Mouse (Mus musculus) yolk sac, embryonic 10.5 days (tissue): Measurements from ENCODE around the gene 3100002H09Rik.

Experiments used
- DNase-seq: peaks from one replicate; pipeline ENCODE4 v3.0.0-alpha.2; 2017; ENCODE audit warnings: low spot score

Gene 3100002H09Rik

GRCm38 (mm10) chr4:124615406-124615960 lies 4.9 kb upstream of the 3100002H09Rik start:
- DNase-seq: no peak

- no peak for DNase-seq
These were observed 3.6 kb upstream of the 3100002H09Rik start for GRCm38 (mm10) chr4:124614189-124614588.

- DNase-seq: peak; percentile 68
These were observed 1.2 kb upstream of the 3100002H09Rik start for GRCm38 (mm10) chr4:124611768-124612167.

- DNase-seq: no peak
These were observed 537 bp downstream of the 3100002H09Rik start for GRCm38 (mm10) chr4:124610066-124610465.

- DNase-seq: no peak
These were observed 3.4 kb downstream of the 3100002H09Rik start for GRCm38 (mm10) chr4:124607166-124607565.

GRCm38 (mm10) chr4:124606180-124606579 lies 4.4 kb downstream of the 3100002H09Rik start:
- DNase-seq: peak; percentile 55

- no peak for DNase-seq
These were observed 5.3 kb downstream of the 3100002H09Rik start for GRCm38 (mm10) chr4:124605255-124605654.

- DNase-seq: no peak
These were observed 6.9 kb downstream of the 3100002H09Rik start for GRCm38 (mm10) chr4:124603712-124604111.

GRCm38 (mm10) chr4:124595929-124596328 lies 14.7 kb downstream of the 3100002H09Rik start:
- DNase-seq: no peak

- DNase-seq: no peak
These were observed 15.7 kb downstream of the 3100002H09Rik start for GRCm38 (mm10) chr4:124594933-124595332.

GRCm38 (mm10) chr4:124593691-124594090 lies 16.9 kb downstream of the 3100002H09Rik start:
- DNase-seq: no peak

- no peak for DNase-seq
These were observed 17.4 kb downstream of the 3100002H09Rik start for GRCm38 (mm10) chr4:124593210-124593609.

- no peak for DNase-seq
These were observed 18.4 kb downstream of the 3100002H09Rik start for GRCm38 (mm10) chr4:124592241-124592640.

GRCm38 (mm10) chr4:124580695-124581094 lies 29.9 kb downstream of the 3100002H09Rik start:
- DNase-seq: no peak

- DNase-seq: no peak
These were observed 34.6 kb downstream of the 3100002H09Rik start for GRCm38 (mm10) chr4:124575955-124576445.

GRCm38 (mm10) chr4:124575269-124575954 lies 35.2 kb downstream of the 3100002H09Rik start:
- peak; percentile 21 for DNase-seq

GRCm38 (mm10) chr4:124573586-124573985 lies 37.0 kb downstream of the 3100002H09Rik start:
- DNase-seq: no peak

- peak; percentile 17 for DNase-seq
These were observed 39.6 kb downstream of the 3100002H09Rik start for GRCm38 (mm10) chr4:124570977-124571376.

- no peak for DNase-seq
These were observed 40.9 kb downstream of the 3100002H09Rik start for GRCm38 (mm10) chr4:124569661-124570060.

GRCm38 (mm10) chr4:124563371-124563770 lies 47.2 kb downstream of the 3100002H09Rik start:
- no peak for DNase-seq

- no peak for DNase-seq
These were observed 47.9 kb downstream of the 3100002H09Rik start for GRCm38 (mm10) chr4:124562721-124563120.
